Mouse (Mus musculus): Measurements from ENCODE around the gene Palm. TPM values are rescaled to one million over a fixed set of nuclear protein-coding genes. Genes with fewer than 3 reads are reported as not detected.

Gene Palm
- polyA plus RNA-seq, 1 experiment from 2014 or later, result 101 TPM

DNA sequence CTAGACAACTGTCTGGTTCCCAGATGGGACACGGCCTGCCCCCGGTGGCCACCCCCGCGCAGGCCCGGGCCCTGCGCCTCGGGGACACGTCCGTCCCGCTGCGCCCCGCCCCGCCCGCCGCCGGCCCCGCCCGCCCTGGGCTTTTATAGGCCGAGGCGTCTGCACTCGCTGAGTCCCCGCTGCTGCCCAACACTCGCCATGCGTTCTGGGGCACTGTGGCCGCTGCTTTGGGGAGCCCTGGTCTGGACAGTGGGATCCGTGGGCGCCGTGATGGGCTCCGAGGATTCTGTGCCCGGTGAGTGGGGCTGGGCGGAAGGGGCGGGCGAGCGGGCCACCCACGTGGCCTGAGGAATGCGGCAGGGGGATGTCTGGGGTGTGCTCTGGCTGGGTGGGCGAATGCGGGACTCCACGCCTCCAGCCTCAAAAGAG lies 16.3 kb upstream of the Palm start, which contains the start of gene Fstl3:
Fstl3 (plus strand) TSS at position 170 of the 429 bp plus-strand sequence.
- WGBS, result under 1% methylated on average over 39 of the region's 39 CpGs
- Histone ChIP-seq H3K4me1 (peaks cover 44% of the 10 kb centered on the region), H3K9ac (peak within 1 kb of the TSS; percentile 74), H3K9me3 (peaks cover 6% of the 10 kb centered on the region; the same call in 1 of the 2 replicates), H3K27ac (no peak within 1 kb of the TSS; the same call in 1 of the 2 replicates), H3K4me3 (peak within 1 kb of the TSS; percentile 54), H3K27me3 (peaks cover 42% of the 10 kb centered on the region), H3K36me3 (no peaks in the 10 kb centered on the region), H3K4me2 (replicated peaks) (peak within 1 kb of the TSS; percentile 81)
- ATAC-seq (ENCODE audit: low FRiP score, low read depth), result no peak

GRCm38 (mm10) chr10:79778006-79778405 lies 15.4 kb upstream of the Palm start:
- peaks cover 44% of the 10 kb centered on the region for H3K4me1 ChIP-seq
- H3K27ac ChIP-seq, result peak overlapping the region; percentile 28; the same call in 1 of the 2 replicates
- no peaks in the 10 kb centered on the region for H3K36me3 ChIP-seq
- peaks cover 6% of the 10 kb centered on the region; the same call in 1 of the 2 replicates for H3K9me3 ChIP-seq
- H3K9ac ChIP-seq, result 0 out of 2 replicates have a peak overlapping the region, but pooled peaks have one; percentile 43
- WGBS, result 13% methylated on average over 15 of the region's 15 CpGs
- peak overlapping the region; percentile 54 for H3K4me3 ChIP-seq
- H3K4me2 ChIP-seq (replicated peaks), result peak overlapping the region; percentile 81
- ATAC-seq (ENCODE audit: low FRiP score, low read depth), result no peak
- peaks cover 49% of the 10 kb centered on the region for H3K27me3 ChIP-seq

GRCm38 (mm10) chr10:79779193-79779592 lies 14.2 kb upstream of the Palm start:
- Histone ChIP-seq H3K9ac (no peak overlapping the region), H3K4me2 (replicated peaks) (0 out of 2 replicates have a peak overlapping the region, but pooled peaks have one; percentile 77), H3K9me3 (peaks cover 6% of the 10 kb centered on the region; the same call in 1 of the 2 replicates), H3K27me3 (peaks cover 54% of the 10 kb centered on the region), H3K4me3 (no peak overlapping the region), H3K27ac (no peak overlapping the region), H3K4me1 (peaks cover 44% of the 10 kb centered on the region), H3K36me3 (no peaks in the 10 kb centered on the region)
- ATAC-seq (ENCODE audit: low FRiP score, low read depth), result no peak
- 13% methylated on average over 2 of the region's 2 CpGs for WGBS

DNA sequence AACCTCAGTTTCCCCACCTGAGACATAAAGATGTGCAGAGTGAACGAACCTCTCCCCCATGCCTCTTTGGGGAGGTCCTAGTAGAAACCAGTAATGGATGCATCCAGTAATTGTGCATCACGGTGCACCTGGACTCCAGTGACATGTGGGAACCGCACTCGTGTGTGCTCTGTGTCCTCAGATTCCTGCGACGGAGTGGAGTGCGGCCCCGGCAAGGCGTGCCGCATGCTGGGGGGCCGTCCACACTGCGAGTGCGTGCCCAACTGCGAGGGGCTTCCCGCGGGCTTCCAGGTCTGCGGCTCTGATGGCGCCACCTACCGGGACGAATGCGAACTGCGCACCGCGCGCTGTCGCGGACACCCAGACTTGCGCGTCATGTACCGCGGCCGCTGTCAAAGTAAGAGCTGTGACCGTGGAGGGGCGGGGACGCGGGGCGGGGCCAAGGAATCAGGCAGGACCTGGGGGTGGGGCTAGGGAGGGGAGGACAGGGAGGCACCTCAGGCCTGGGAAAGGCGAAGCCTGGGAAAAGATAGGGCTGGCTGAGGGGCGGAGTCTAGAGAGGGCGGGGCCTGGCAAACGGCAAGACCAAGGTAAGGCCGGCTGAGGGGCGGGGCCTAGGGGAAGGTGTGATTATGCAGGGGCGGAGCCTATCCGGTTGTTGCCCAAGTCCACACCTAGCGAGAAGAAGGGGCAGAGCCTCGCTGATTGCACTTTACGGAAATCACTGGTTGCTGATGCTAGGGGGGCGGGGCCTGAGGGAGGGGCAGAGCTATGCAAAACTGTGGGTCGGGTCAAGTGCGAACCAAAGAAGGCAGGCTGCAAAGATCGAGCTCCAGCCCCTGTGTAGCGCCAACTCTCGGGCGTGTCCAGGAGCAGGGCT lies 13.3 kb upstream of the Palm start:
- H3K4me3 ChIP-seq, result peak overlapping the region; percentile 44
- no peaks in the 10 kb centered on the region for H3K36me3 ChIP-seq
- peak overlapping the region; percentile 77 for H3K4me2 ChIP-seq (replicated peaks)
- H3K27ac ChIP-seq, result no peak overlapping the region
- peaks cover 4% of the 10 kb centered on the region; the same call in 1 of the 2 replicates for H3K9me3 ChIP-seq
- H3K9ac ChIP-seq, result no peak overlapping the region
- H3K27me3 ChIP-seq, result peaks cover 62% of the 10 kb centered on the region
- ATAC-seq (ENCODE audit: low FRiP score, low read depth), result peak; percentile 89
- WGBS, result 2% methylated on average over 55 of the region's 55 CpGs
- H3K4me1 ChIP-seq, result peaks cover 44% of the 10 kb centered on the region

GRCm38 (mm10) chr10:79780664-79781015 lies 12.7 kb upstream of the Palm start:
- Histone ChIP-seq H3K9me3 (no peaks in the 10 kb centered on the region), H3K4me1 (peaks cover 44% of the 10 kb centered on the region), H3K4me3 (peak overlapping the region; percentile 44), H3K4me2 (replicated peaks) (peak overlapping the region; percentile 77), H3K27ac (no peak overlapping the region), H3K36me3 (no peaks in the 10 kb centered on the region), H3K27me3 (peaks cover 65% of the 10 kb centered on the region), H3K9ac (no peak overlapping the region)
- 0% methylated on average over 13 of the region's 13 CpGs for WGBS
- peak; percentile 26; the same call in 1 of the 2 replicates for ATAC-seq (ENCODE audit: low FRiP score, low read depth)

- H3K9me3 ChIP-seq, result no peaks in the 10 kb centered on the region
- H3K27ac ChIP-seq, result no peak overlapping the region
- peaks cover 44% of the 10 kb centered on the region for H3K4me1 ChIP-seq
- peak overlapping the region; percentile 44 for H3K4me3 ChIP-seq
- H3K9ac ChIP-seq, result no peak overlapping the region
- ATAC-seq (ENCODE audit: low FRiP score, low read depth), result no peak
- H3K27me3 ChIP-seq, result peaks cover 66% of the 10 kb centered on the region
- no peaks in the 10 kb centered on the region for H3K36me3 ChIP-seq
- 26% methylated on average over 21 of the region's 21 CpGs for WGBS
- peak overlapping the region; percentile 77 for H3K4me2 ChIP-seq (replicated peaks)
Measured at GRCm38 (mm10) chr10:79781139-79781538, 12.2 kb upstream of the Palm start.

DNA sequence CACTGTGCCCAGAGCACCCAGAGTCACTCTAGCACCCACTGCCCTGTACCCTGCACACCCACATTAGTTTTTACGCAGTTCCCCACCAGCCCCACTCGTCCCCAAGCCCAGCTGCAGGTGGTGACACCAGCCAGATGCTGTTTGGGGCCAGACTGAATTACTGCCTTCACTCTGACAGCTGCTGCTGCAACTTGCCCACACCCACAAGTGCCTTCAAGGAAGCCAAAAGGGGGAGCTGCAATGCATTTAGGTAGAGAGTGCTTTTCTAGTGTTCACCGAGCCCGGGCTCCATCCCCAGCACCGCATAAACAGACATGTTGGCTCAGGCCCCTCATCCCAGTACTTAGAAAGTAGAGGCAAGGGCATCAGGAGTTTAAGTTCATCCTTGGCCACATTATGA lies 11.4 kb upstream of the Palm start:
- no peaks in the 10 kb centered on the region for H3K36me3 ChIP-seq
- no peaks in the 10 kb centered on the region for H3K9me3 ChIP-seq
- no peak overlapping the region for H3K4me3 ChIP-seq
- H3K27ac ChIP-seq, result no peak overlapping the region
- no peak overlapping the region for H3K4me2 ChIP-seq (replicated peaks)
- no peak for ATAC-seq (ENCODE audit: low FRiP score, low read depth)
- peaks cover 39% of the 10 kb centered on the region for H3K4me1 ChIP-seq
- WGBS, result 48% methylated on average over 5 of the region's 5 CpGs
- peaks cover 62% of the 10 kb centered on the region for H3K27me3 ChIP-seq
- H3K9ac ChIP-seq, result no peak overlapping the region

GRCm38 (mm10) chr10:79783050-79783449 lies 10.3 kb upstream of the Palm start:
- WGBS, result 70% methylated on average over 7 of the region's 7 CpGs
- no peak for ATAC-seq (ENCODE audit: low FRiP score, low read depth)
- Histone ChIP-seq H3K27me3 (peaks cover 55% of the 10 kb centered on the region), H3K9me3 (no peaks in the 10 kb centered on the region), H3K36me3 (no peaks in the 10 kb centered on the region), H3K4me2 (replicated peaks) (no peak overlapping the region), H3K9ac (no peak overlapping the region), H3K4me3 (no peak overlapping the region), H3K27ac (no peak overlapping the region), H3K4me1 (peaks cover 28% of the 10 kb centered on the region)

DNA sequence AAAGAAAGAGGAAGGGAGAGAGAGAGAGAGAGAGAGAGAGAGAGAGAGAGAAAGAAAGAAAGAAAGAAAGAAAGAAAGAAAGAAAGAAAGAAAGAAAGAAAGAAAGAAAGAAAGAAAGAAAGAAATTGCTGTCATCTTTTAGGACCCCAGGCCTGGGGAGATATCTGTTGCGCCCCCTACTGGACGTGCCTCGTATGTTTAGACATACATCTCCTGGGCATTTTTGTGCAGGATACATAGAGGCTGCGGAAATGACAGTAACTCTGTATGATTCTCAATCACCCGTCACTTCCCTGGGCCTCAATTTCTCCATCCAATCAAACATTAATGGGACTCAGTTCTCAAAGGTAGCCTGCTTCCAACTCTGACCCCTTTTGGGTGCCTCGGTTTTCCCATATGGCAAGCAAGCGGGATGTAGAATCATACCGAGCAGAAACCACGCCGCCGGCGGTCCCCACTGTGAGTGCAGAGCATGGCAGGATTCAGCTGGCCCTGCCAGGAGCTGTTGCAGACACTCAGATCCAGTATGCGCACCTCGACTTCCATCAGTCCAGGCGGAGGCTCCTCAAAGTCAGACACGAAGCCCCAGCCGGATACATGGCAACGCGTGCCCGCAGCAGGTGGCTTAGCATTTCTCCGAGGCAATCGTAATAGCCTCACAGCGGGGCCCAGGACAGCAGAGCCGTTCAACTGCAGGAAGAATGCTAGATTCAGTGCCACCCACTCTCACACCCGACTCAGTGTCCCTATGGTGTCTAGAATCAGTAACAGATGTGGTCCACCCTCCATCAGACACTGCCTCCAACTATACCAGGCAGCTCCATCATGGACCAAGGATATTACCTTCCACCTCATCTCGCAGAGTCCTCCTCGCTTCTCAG lies 9.2 kb upstream of the Palm start:
- Histone ChIP-seq H3K27me3 (peaks cover 44% of the 10 kb centered on the region), H3K9me3 (no peaks in the 10 kb centered on the region), H3K9ac (peak overlapping the region; percentile 31; the same call in 1 of the 2 replicates), H3K4me3 (no peak overlapping the region), H3K4me2 (replicated peaks) (no peak overlapping the region), H3K36me3 (no peaks in the 10 kb centered on the region), H3K27ac (no peak overlapping the region), H3K4me1 (peaks cover 18% of the 10 kb centered on the region)
- 36% methylated on average over 27 of the region's 27 CpGs for WGBS
- no peak for ATAC-seq (ENCODE audit: low FRiP score, low read depth)

GRCm38 (mm10) chr10:79788386-79789158 lies 4.8 kb upstream of the Palm start:
- Histone ChIP-seq H3K27me3 (peaks cover 15% of the 10 kb centered on the region), H3K4me3 (no peak overlapping the region), H3K4me2 (replicated peaks) (no peak overlapping the region), H3K4me1 (0 out of 2 replicates have a peak, but pooled peaks cover 4% of the 10 kb centered on the region), H3K9me3 (no peaks in the 10 kb centered on the region), H3K36me3 (no peaks in the 10 kb centered on the region), H3K27ac (no peak overlapping the region), H3K9ac (no peak overlapping the region)
- no peak for ATAC-seq (ENCODE audit: low FRiP score, low read depth)
- WGBS, result 31% methylated on average over 7 of the region's 7 CpGs

DNA sequence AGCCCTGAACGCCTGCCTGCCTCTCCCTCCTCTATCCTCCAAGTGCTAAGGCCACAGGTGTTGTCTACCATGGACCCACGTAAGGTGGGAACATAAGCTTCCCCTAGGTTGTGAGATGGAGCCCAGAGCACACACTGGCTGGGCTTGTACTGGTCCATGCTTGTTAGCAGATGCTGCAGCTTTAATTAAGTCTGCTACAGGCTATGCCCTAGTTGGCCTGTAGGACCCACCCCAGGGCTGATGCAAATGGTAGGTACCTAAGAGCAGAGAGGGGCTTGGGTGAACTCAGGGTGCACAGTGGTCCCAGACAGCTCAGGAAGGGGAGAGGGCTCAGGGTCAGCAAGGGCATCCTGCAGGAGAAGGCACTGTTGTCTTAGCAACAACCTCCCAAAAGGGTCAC lies 3.8 kb upstream of the Palm start:
- no peak for ATAC-seq (ENCODE audit: low FRiP score, low read depth)
- no peak overlapping the region for H3K4me3 ChIP-seq
- no peak overlapping the region for H3K27ac ChIP-seq
- 60% methylated on average over 2 of the region's 2 CpGs for WGBS
- no peaks in the 10 kb centered on the region for H3K9me3 ChIP-seq
- H3K9ac ChIP-seq, result no peak overlapping the region
- no peaks in the 10 kb centered on the region for H3K36me3 ChIP-seq
- peaks cover 8% of the 10 kb centered on the region for H3K27me3 ChIP-seq
- H3K4me2 ChIP-seq (replicated peaks), result no peak overlapping the region
- peaks cover 8% of the 10 kb centered on the region for H3K4me1 ChIP-seq
